Comparison of ENCODE assay signal across 8 mouse cellular contexts in the genomic region with DNA sequence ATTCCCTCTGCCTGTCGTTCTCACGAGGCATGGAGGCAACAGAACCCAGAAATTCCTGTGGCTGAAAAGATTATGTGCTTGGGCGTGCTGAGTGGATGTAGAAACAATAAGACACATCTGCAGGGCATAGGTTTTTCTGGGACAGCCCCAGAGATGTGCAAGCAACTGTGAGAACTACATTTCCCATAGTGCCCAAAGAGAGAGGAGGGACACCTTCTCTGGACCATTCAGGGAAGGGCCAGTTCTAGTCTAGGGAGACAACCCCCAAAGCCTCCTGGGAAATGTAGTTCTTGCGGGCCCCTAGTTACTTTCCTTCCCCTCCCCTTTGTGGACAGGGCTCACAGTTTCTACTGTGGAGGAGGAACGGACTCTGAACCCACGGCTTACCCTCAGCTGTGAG. TPM values are rescaled to one million over a fixed set of nuclear protein-coding genes. Genes with fewer than 3 reads are reported as not detected.
A peak's percentile ranks its signal among the peaks of the same experiment; 100 is the strongest.
DNase-seq lines count a peak whose midpoint lies in the region; ATAC-seq and TF ChIP-seq lines count a peak whose summit lies in the region.

No protein-coding gene starts in this region.

- H3ac ChIP-seq in myocyte (ENCODE audit: control insufficient read depth, insufficient read length): no peak overlapping the region

- no peak overlapping the region for H3K27ac ChIP-seq in forebrain, embryonic 13.5 days
- no peak overlapping the region for H3K27ac ChIP-seq in hindbrain, embryonic 13.5 days
- peak overlapping the region; percentile 90 for H3K27ac ChIP-seq in liver, adult 2 months (replicated peaks; ENCODE audit: insufficient read depth, low read depth, low read length)

- no peaks in the 10 kb centered on the region; the same call in 1 of the 2 replicates for H3K36me3 ChIP-seq in forebrain, embryonic 13.5 days (ENCODE audit: poor library complexity, severe bottlenecking)
- no peaks in the 10 kb centered on the region; the same call in 1 of the 2 replicates for H3K36me3 ChIP-seq in hindbrain, embryonic 13.5 days
- H3K36me3 ChIP-seq in liver, adult 2 months (ENCODE audit: control insufficient read depth, insufficient read depth, low read length): peaks cover 1% of the 10 kb centered on the region; the same call in 1 of the 2 replicates
- no peaks in the 10 kb centered on the region for H3K36me3 ChIP-seq in myocyte (ENCODE audit: control insufficient read depth, insufficient read depth)

- TF ChIP-seq CTCF in liver, adult 2 months (IDR thresholded peaks at IDR 0.05; ENCODE audit: low read depth, low read length): no peak

- no peak overlapping the region for H3K4me2 ChIP-seq in forebrain, embryonic 13.5 days
- no peak overlapping the region for H3K4me2 ChIP-seq in hindbrain, embryonic 13.5 days
- peak overlapping the region; percentile 42 for H3K4me2 ChIP-seq in myocyte (ENCODE audit: low read depth)

- H3K4me3 ChIP-seq in forebrain, embryonic 13.5 days: no peak overlapping the region
- H3K4me3 ChIP-seq in hindbrain, embryonic 13.5 days: no peak overlapping the region
- 0 out of 2 replicates have a peak overlapping the region, but pooled peaks have one; percentile 2 for H3K4me3 ChIP-seq in liver, adult 2 months (ENCODE audit: insufficient read depth, low read depth, low read length)
- H3K4me3 ChIP-seq in myocyte: peak overlapping the region; percentile 6

- H3K79me2 ChIP-seq in liver, adult 2 months (ENCODE audit: control insufficient read depth, insufficient read depth, low read length): peaks cover 10% of the 10 kb centered on the region; the same call in 1 of the 2 replicates
- H3K79me2 ChIP-seq in myocyte (ENCODE audit: control insufficient read depth, insufficient read depth): no peaks in the 10 kb centered on the region

- peak; percentile 72 for DNase-seq in embryo, embryonic 10 days (ENCODE audit: low spot score)
- no peak for DNase-seq in embryo, embryonic 9.5 days (ENCODE audit: extremely low spot score)
- DNase-seq in R1 (ENCODE audit: low read depth, low spot score): peak; percentile 88
- peak; percentile 94 for DNase-seq in liver, adult 2 months (ENCODE audit: extremely low read depth, low read depth, low spot score)
- peak; percentile 77 for DNase-seq in thymus, postnatal 4 days

- no peak overlapping the region for H3K9ac ChIP-seq in forebrain, embryonic 13.5 days
- H3K9ac ChIP-seq in hindbrain, embryonic 13.5 days: no peak overlapping the region
- peak overlapping the region; percentile 41 for H3K9ac ChIP-seq in liver, adult 2 months (ENCODE audit: low read depth, low read length)

- peaks cover 42% of the 10 kb centered on the region for H3K27me3 ChIP-seq in forebrain, embryonic 13.5 days
- peaks cover 47% of the 10 kb centered on the region for H3K27me3 ChIP-seq in hindbrain, embryonic 13.5 days
- H3K27me3 ChIP-seq in liver, adult 2 months (ENCODE audit: control insufficient read depth, insufficient read depth, low read length): no peaks in the 10 kb centered on the region
- H3K27me3 ChIP-seq in myocyte (ENCODE audit: control insufficient read depth, insufficient read depth, insufficient read length): no peaks in the 10 kb centered on the region

- WGBS in forebrain, embryonic 13.5 days: 43% methylated on average over 6 of the region's 6 CpGs
- 53% methylated on average over 6 of the region's 6 CpGs for WGBS in hindbrain, embryonic 13.5 days
- WGBS in liver, adult 2 months: 28% methylated on average over 6 of the region's 6 CpGs

- H3K4me1 ChIP-seq in forebrain, embryonic 13.5 days: peaks cover 24% of the 10 kb centered on the region
- peaks cover 25% of the 10 kb centered on the region for H3K4me1 ChIP-seq in hindbrain, embryonic 13.5 days (replicated peaks)
- H3K4me1 ChIP-seq in liver, adult 2 months (ENCODE audit: control insufficient read depth, insufficient read depth, low read length): peaks cover 18% of the 10 kb centered on the region

- no peak for TF ChIP-seq POLR2A in liver, adult 2 months (IDR thresholded peaks at IDR 0.05; ENCODE audit: extremely low read depth, insufficient read depth, low read length)
- TF ChIP-seq POLR2A in myocyte (IDR thresholded peaks at IDR 0.05; ENCODE audit: insufficient read length, low read depth): no peak

- no peaks in the 10 kb centered on the region for H3K9me3 ChIP-seq in forebrain, embryonic 13.5 days (replicated peaks)
- H3K9me3 ChIP-seq in hindbrain, embryonic 13.5 days: no peaks in the 10 kb centered on the region

- ATAC-seq in forebrain, embryonic 13.5 days: peak; percentile 80
- ATAC-seq in hindbrain, embryonic 13.5 days (ENCODE audit: low FRiP score): peak; percentile 71

TF ChIP-seq in myocyte, 11 proteins besides CTCF, POLR2A, EP300 and RAD21:
- TF ChIP-seq REST (IDR thresholded peaks at IDR 0.05; ENCODE audit: insufficient read depth, insufficient read length) (no peak), MAX (IDR thresholded peaks at IDR 0.05; ENCODE audit: low read depth) (no peak), CEBPB (IDR thresholded peaks at IDR 0.05; ENCODE audit: insufficient read depth, poor library complexity, severe bottlenecking) (no peak), TCF12 (IDR thresholded peaks at IDR 0.05; ENCODE audit: insufficient read depth, poor library complexity, severe bottlenecking) (no peak), USF1 (IDR thresholded peaks at IDR 0.05; ENCODE audit: low read depth) (no peak), SRF (IDR thresholded peaks at IDR 0.05; ENCODE audit: control insufficient read depth, insufficient read length, low read depth) (no peak), POLR2AphosphoS2 (IDR thresholded peaks at IDR 0.05; ENCODE audit: insufficient read length, low read depth) (no peak), MYOG (IDR thresholded peaks at IDR 0.05; ENCODE audit: control insufficient read depth in 1 of 3, insufficient read depth in 1 of 3, insufficient read length in 2 of 3, low read depth in 2 of 3) (no peak), MYOD1 (IDR thresholded peaks at IDR 0.05; ENCODE audit: control insufficient read depth in 1 of 3, insufficient read length in 2 of 3, low read depth in 2 of 3) (no peak), E2F4 (IDR thresholded peaks at IDR 0.05; ENCODE audit: insufficient read depth) (no peak), TCF3 (IDR thresholded peaks at IDR 0.05; ENCODE audit: insufficient read length, low read depth) (no peak)

RNA-seq across cellular contexts. Expression of a gene that starts 2.5 kb away (rescaled TPM):
- not detected in 2 replicates for polyA plus RNA-seq in forebrain, embryonic 13.5 days (2015; fragmentation: Nextera tagmentation; extraction: Ambion mirVana)
- polyA plus RNA-seq in hindbrain, embryonic 13.5 days (2015; fragmentation: Nextera tagmentation; extraction: Ambion mirVana): not detected in 2 replicates
- total RNA-seq in liver, adult 2 months (2014; rRNA removed): 1.4 and 1.5 TPM in 2 replicates
- 3.4 and 3.5 TPM in 2 replicates for polyA plus RNA-seq in liver, adult 2 months (2012; rRNA removed)
- polyA plus RNA-seq in myocyte (2012; fragmentation: generic; extraction: Trizol): 11.5 TPM

RNA-seq across cellular contexts. Expression of a gene that starts 20.6 kb away (rescaled TPM):
- 4.7 and 5.1 TPM in 2 replicates for polyA plus RNA-seq in forebrain, embryonic 13.5 days (2015; fragmentation: Nextera tagmentation; extraction: Ambion mirVana)
- 9.1 and 9.4 TPM in 2 replicates for polyA plus RNA-seq in hindbrain, embryonic 13.5 days (2015; fragmentation: Nextera tagmentation; extraction: Ambion mirVana)
- not detected in 2 replicates for total RNA-seq in liver, adult 2 months (2014; rRNA removed)
- 0.02 TPM in 1 of 2 replicates, not detected in the other for polyA plus RNA-seq in liver, adult 2 months (2012; rRNA removed)
- polyA plus RNA-seq in myocyte (2012; fragmentation: generic; extraction: Trizol): 0.12 TPM

RNA-seq across cellular contexts. Expression of a gene that starts 20.7 kb away (rescaled TPM):
- 16.8 and 16.9 TPM in 2 replicates for polyA plus RNA-seq in forebrain, embryonic 13.5 days (2015; fragmentation: Nextera tagmentation; extraction: Ambion mirVana)
- 15.1 and 18.7 TPM in 2 replicates for polyA plus RNA-seq in hindbrain, embryonic 13.5 days (2015; fragmentation: Nextera tagmentation; extraction: Ambion mirVana)
- 71.1 and 91.4 TPM in 2 replicates for total RNA-seq in liver, adult 2 months (2014; rRNA removed)
- polyA plus RNA-seq in liver, adult 2 months (2012; rRNA removed): 227 and 244 TPM in 2 replicates
- polyA plus RNA-seq in myocyte (2012; fragmentation: generic; extraction: Trizol): 34.7 TPM

RNA-seq across cellular contexts. Expression of a gene that starts 28.3 kb away (rescaled TPM):
- polyA plus RNA-seq in forebrain, embryonic 13.5 days (2015; fragmentation: Nextera tagmentation; extraction: Ambion mirVana): 0.14 TPM in 1 of 2 replicates, not detected in the other
- polyA plus RNA-seq in hindbrain, embryonic 13.5 days (2015; fragmentation: Nextera tagmentation; extraction: Ambion mirVana): not detected in 2 replicates
- total RNA-seq in liver, adult 2 months (2014; rRNA removed): not detected in 2 replicates
- polyA plus RNA-seq in liver, adult 2 months (2012; rRNA removed): not detected in 2 replicates
- not detected for polyA plus RNA-seq in myocyte (2012; fragmentation: generic; extraction: Trizol)

Comparison
In these comparisons a context has a peak if more than half of its experiments do, and no peak if none do; other contexts are left out.
1. H3K4me3 ChIP-seq: peak in liver, adult 2 months (single experiment) and myocyte (single experiment); none in forebrain, embryonic 13.5 days (single experiment) and hindbrain, embryonic 13.5 days (single experiment).